Mouse (Mus musculus) adipocyte (in vitro differentiated cells): ENCODE measurements at regions not wholly inside any gene's neighbourhood (a gene's known extent, or its start where the extent isn't known, plus 50 kb on each side); places are given as distances from the start of the nearest gene placed in this dataset.

Experiments
- DNase-seq: peaks from one replicate; pipeline ENCODE4 v3.0.0-alpha.2; 2016; ENCODE audit warnings: low spot score

GRCm38 (mm10) chr13:75647513-75647912 lies 59.0 kb upstream of the Ell2 start:
- no peak for DNase-seq

DNA sequence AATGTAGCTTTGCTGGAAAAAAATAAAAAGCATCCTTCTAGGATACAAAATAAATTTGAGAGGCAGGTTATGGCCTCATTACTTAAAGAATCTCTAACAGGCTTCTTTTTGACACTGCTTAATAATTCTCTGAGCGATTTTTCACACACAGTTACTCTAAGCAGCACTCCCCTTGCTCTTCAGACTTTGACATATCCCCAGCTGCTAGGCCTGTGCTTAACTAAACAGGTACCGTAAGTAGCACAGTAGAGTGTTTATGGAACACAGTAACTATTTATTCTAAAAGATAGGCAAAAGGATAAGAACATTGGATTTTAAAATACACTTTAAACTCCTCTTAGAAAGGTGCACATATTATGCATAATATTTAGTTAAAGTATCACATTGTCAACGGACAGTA lies 54.6 kb upstream of the Ell2 start:
- no peak for DNase-seq

DNA sequence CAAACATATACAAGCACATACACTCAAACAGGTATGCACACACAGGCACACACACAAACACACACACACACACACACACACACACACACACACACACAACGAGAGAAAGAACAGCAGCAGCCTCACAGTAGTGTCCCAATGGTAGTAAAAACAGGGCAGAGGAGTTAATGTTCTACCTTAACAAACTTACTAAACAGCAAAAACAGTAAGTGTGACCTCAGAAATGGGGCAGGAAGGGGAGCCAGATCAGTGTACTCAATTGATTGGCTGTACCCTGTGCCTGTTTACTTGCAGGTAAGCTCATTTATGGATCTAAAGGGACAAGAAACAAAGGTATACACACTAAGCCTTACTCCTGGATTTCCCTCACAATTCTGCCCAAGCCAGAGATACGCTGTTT lies 53.6 kb upstream of the Ell2 start:
- DNase-seq = no peak
